Mouse (Mus musculus) erythroblast, embryonic 14.5 days (primary cell): ENCODE data around the gene Cldn18. TPM values are rescaled to one million over a fixed set of nuclear protein-coding genes. Genes with fewer than 3 reads are reported as not detected.

Source experiments
- H3K27me3 ChIP-seq: 2 replicates; pipeline ENCODE4 v1.6.1; 2012; ENCODE audit warnings: inconsistent platforms; ENCODE audit not compliant: control insufficient read depth
- H3K36me3 ChIP-seq: 2 replicates; pipeline ENCODE4 v1.6.1; 2012; ENCODE audit warnings: mild to moderate bottlenecking, inconsistent platforms; ENCODE audit not compliant: control insufficient read depth
- H3K4me1 ChIP-seq: 2 replicates; pipeline ENCODE4 v1.6.1; 2012; ENCODE audit warnings: inconsistent platforms; ENCODE audit not compliant: control insufficient read depth
- H3K4me3 ChIP-seq: replicated peaks from 2 replicates; pipeline ENCODE3; 2012; ENCODE audit warnings: moderate library complexity, mild to moderate bottlenecking, inconsistent platforms
- H3K9me3 ChIP-seq: 2 replicates; pipeline ENCODE4 v1.6.1; 2012; ENCODE audit warnings: low read length, inconsistent platforms, mixed read lengths; ENCODE audit not compliant: control insufficient read depth
- GATA1 ChIP-seq: IDR thresholded peaks from 2 replicates; pipeline ENCODE4 v1.6.1; 2012; ENCODE audit warnings: low read length, inconsistent platforms, mixed read lengths
- TAL1 ChIP-seq: IDR thresholded peaks from 3 replicates; pipeline ENCODE4 v1.6.1; 2012; ENCODE audit warnings: low read length, inconsistent platforms, mixed read lengths
- polyA plus RNA-seq: library from polyadenylated mRNA; stranded (reverse); fragments of >175 nt; gene quantifications from 2 replicates; pipeline ENCODE4 v1.2.3, GENCODE M21; 2012

Gene Cldn18
- not detected in 2 replicates for polyA plus RNA-seq

DNA sequence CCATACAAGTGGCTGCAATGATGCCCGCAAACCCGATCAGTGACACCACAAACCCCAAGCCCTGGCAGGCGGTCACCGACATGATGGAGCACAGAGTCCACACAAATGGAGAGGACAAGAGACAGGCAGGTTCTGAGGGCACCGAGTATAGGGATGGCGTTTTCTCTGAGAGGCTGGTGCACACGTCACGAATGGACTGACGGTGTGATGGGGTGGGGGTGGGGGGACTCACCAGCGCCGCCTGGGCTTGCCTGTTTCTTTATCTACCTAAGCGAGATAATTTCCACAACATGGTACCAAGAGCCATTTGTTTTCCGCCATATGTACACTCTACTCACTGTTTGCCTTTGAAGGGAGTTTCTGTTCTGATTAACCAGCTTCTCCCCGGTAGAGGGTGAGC is at the start of gene Cldn18:
TSS of gene Cldn18 (minus strand) at position 134 of the 400 bp plus-strand sequence.
- H3K9me3 ChIP-seq = peaks cover 6% of the 10 kb centered on the region
- TF ChIP-seq GATA1 (no peak), TAL1 (no peak)
- no peaks in the 10 kb centered on the region for H3K4me1 ChIP-seq
- no peaks in the 10 kb centered on the region for H3K36me3 ChIP-seq
- no peak within 1 kb of the TSS for H3K4me3 ChIP-seq
- no peaks in the 10 kb centered on the region for H3K27me3 ChIP-seq

DNA sequence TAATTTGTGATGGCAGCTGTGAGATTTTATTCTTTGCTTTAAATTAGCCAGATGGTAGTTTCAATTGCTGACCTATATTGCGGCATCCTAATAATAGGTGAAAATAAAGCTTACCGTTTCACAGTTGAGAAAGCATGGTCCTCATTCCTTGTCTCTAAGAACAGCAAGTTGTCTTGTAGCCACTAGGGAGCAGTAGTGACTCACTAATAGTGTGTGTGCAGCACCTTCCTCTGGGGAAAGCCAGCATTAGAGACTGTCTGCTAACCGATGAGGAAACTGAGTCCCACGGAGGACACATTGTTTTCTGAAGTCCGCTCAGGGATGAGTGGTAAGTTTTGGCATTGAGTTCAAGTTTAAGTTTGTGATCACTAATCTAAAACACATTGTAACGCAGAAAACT is 46.5 kb upstream of the Cldn18 start:
- Histone ChIP-seq H3K27me3 (no peaks in the 10 kb centered on the region), H3K4me1 (no peaks in the 10 kb centered on the region), H3K4me3 (no peak overlapping the region), H3K9me3 (peaks cover 2% of the 10 kb centered on the region; the same call in 1 of the 2 replicates), H3K36me3 (no peaks in the 10 kb centered on the region)
- TF ChIP-seq TAL1 (no peak), GATA1 (no peak)

GRCm38 (mm10) chr9:99750272-99750671 is 33.2 kb upstream of the Cldn18 start:
- Histone ChIP-seq H3K4me1 (no peaks in the 10 kb centered on the region), H3K4me3 (no peak overlapping the region), H3K36me3 (no peaks in the 10 kb centered on the region), H3K27me3 (no peaks in the 10 kb centered on the region), H3K9me3 (peaks cover 2% of the 10 kb centered on the region; the same call in 1 of the 2 replicates)
- TF ChIP-seq GATA1 = no peak
- no peak for TF ChIP-seq TAL1

DNA sequence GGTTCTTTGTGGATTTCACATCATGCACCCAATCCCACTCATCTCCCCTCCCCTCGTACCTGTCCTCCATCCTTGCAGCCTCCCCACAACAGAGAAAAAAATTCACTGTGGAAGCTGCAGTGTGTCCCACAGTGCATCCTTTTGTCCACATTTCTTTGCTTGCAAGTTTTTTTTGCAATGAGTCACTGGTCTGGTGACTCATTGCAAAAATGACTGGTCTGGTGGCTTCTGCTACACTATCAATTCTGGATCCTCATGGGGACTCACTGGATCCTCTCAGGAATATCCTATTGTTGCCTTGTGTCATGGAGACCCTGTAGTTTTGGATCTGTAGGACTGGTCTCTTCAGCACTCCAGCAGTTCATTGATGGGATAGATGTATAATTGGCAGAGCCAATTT is 31.2 kb upstream of the Cldn18 start:
- no peaks in the 10 kb centered on the region for H3K27me3 ChIP-seq
- no peaks in the 10 kb centered on the region for H3K4me1 ChIP-seq
- TF ChIP-seq GATA1 = no peak
- no peak for TF ChIP-seq TAL1
- H3K36me3 ChIP-seq = no peaks in the 10 kb centered on the region
- no peak overlapping the region for H3K4me3 ChIP-seq
- peaks cover 11% of the 10 kb centered on the region for H3K9me3 ChIP-seq

DNA sequence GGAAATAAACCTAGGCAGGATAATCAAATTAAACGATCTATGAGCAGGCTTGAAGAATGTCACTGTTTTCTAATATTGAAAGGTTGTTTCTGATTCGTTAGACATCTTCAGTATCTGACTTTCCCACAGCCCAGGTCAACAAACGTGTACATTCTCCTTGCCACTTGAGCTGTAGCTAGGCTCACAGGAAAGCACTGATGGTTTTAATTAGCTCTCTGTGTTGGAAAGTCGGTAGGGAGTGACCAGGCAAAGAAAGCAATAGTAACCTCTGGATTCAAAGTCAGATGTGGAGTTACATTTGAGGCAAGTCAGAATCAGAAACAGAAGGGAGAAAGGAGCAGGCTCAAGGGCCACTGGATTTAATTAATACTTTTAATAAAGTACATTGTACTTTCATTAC is 30.7 kb upstream of the Cldn18 start:
- Histone ChIP-seq H3K9me3 (peaks cover 11% of the 10 kb centered on the region), H3K4me3 (no peak overlapping the region), H3K27me3 (no peaks in the 10 kb centered on the region), H3K36me3 (no peaks in the 10 kb centered on the region), H3K4me1 (no peaks in the 10 kb centered on the region)
- no peak for TF ChIP-seq TAL1
- TF ChIP-seq GATA1 = no peak

GRCm38 (mm10) chr9:99744548-99744947 is 27.5 kb upstream of the Cldn18 start:
- TF ChIP-seq GATA1 = no peak
- TF ChIP-seq TAL1 = no peak
- H3K4me1 ChIP-seq = no peaks in the 10 kb centered on the region

DNA sequence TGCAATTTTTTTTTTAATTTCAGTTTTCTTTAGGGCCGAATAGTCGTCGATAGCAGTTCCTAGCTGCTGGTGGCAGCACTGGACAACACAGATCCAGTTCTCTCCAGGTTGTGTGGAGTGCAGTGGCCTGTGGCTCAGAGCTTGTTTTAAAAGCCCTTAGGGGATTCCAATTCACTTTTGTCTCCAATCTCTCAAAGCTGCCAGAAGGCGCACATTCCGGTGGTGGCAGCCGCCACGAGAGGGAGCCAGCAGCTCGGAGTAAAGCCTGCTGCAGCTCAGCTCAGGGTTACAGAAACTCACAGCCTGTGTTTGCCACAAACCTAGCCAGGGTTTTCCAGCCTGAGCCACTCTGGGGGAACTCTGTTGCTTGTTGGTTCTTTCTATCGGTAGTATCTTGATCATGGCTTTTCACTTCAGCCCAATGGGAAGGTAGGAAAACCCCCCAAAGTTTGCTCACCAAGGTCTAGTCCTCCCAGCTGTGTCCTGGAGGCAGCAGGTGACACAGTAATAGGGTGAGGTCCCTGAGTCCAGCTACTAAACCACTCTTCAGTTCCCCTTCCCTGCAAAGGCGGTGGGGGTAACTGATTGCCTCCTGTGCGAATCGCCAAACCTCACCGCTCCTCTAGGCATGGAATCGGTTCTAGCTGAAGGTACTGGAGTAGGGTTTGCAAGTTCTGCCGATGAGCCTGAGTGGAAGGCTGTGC is 13.0 kb upstream of the Cldn18 start:
- H3K9me3 ChIP-seq = peaks cover under 1% of the 10 kb centered on the region; the same call in 1 of the 2 replicates
- H3K4me1 ChIP-seq = no peaks in the 10 kb centered on the region
- TF ChIP-seq TAL1 (no peak), GATA1 (no peak)
- H3K36me3 ChIP-seq = no peaks in the 10 kb centered on the region
- H3K27me3 ChIP-seq = no peaks in the 10 kb centered on the region
- no peak overlapping the region for H3K4me3 ChIP-seq

More at GRCm38 (mm10) chr9:99744548-99744947, 27.5 kb upstream of the Cldn18 start:
- Histone ChIP-seq H3K27me3 (no peaks in the 10 kb centered on the region), H3K4me3 (no peak overlapping the region), H3K9me3 (peaks cover 11% of the 10 kb centered on the region), H3K36me3 (no peaks in the 10 kb centered on the region)

DNA sequence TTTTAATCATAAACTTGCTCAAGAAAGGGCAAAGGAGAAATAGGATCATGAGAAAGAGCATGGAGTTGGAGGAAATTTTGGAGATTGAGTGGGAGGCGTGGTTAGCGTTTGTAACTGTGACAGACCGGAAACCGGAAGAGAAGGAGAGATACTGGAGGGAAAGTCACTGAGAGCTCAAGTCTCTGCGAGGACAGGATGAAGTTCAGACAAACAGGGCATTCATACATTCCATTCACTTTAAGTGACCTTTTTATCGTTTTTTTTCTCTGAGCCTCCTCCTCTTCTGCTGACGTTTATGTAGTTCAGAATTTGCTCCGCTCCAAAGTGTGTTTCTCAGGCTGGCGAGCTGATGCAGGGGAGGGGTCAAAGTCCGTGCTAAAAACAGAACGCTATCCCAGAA is 10.8 kb upstream of the Cldn18 start:
- Histone ChIP-seq H3K9me3 (no peaks in the 10 kb centered on the region), H3K4me1 (no peaks in the 10 kb centered on the region), H3K36me3 (no peaks in the 10 kb centered on the region), H3K27me3 (no peaks in the 10 kb centered on the region), H3K4me3 (no peak overlapping the region)
- TF ChIP-seq GATA1 (no peak), TAL1 (no peak)

DNA sequence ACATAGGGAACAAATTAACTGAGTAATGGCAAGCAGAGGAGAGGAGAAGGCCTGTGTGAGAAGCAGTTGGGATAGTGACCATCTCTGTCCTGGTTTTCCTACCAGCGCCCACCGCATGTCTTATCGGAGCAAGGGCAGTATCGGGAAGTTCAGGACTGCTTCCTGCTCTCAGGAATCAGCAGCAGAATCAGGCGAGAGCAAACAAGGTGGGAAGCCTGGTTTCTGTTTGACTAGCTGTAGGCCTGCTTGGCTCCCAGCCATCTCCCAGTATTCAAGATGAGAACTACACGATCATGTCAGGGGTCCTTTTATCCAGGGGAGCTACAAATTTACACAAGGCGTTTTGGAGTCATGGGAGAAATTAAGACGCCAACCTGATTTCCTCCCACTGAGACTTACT is 8.2 kb upstream of the Cldn18 start:
- TF ChIP-seq TAL1 (no peak), GATA1 (no peak)

More for the DNA sequence above, 8.2 kb upstream of the Cldn18 start:
- H3K4me1 ChIP-seq = no peaks in the 10 kb centered on the region
- H3K9me3 ChIP-seq = no peaks in the 10 kb centered on the region
- no peaks in the 10 kb centered on the region for H3K36me3 ChIP-seq
- no peak overlapping the region for H3K4me3 ChIP-seq
- H3K27me3 ChIP-seq = no peaks in the 10 kb centered on the region
